Mouse (Mus musculus): Measurements from ENCODE around the gene Trim63. TPM values are rescaled to one million over a fixed set of nuclear protein-coding genes. Genes with fewer than 3 reads are reported as not detected.
A peak's percentile ranks its signal among the peaks of the same experiment; 100 is the strongest.
"Not testable (repeated sequence)": the region's sequence is repeated elsewhere in the genome, so short reads cannot be mapped to it uniquely, and the experiment has no call there.

Trim63 gene
- polyA plus RNA-seq, 1 experiment from 2014 or later, result not detected

- Histone ChIP-seq H3K27ac (ENCODE audit: low read depth) (peak overlapping the region; percentile 99), H3K4me3 (ENCODE audit: low read depth, low read length) (peak overlapping the region; percentile 99), H3K9me3 (ENCODE audit: low read depth, low read length) (no peaks in the 10 kb centered on the region), H3K36me3 (ENCODE audit: insufficient read depth) (peaks cover 8% of the 10 kb centered on the region), H3K4me1 (ENCODE audit: insufficient read depth) (peaks cover 2% of the 10 kb centered on the region; the same call in 1 of the 2 replicates), H3K4me2 (peak overlapping the region; percentile 77), H3K9ac (peak overlapping the region; percentile 96), H3K27me3 (ENCODE audit: insufficient read depth, low read length) (no peaks in the 10 kb centered on the region)
- no peak for TF ChIP-seq CTCF (IDR thresholded peaks at IDR 0.05; ENCODE audit: low read depth)
- DNase-seq, result peak; percentile 60
- ATAC-seq (ENCODE audit: insufficient read depth), result no peak
- 17% methylated on average over 11 of the region's 11 CpGs for WGBS
These were observed 26.3 kb upstream of the Trim63 start for GRCm38 (mm10) chr4:134288397-134289256.

GRCm38 (mm10) chr4:134292067-134292466, 22.9 kb upstream of the Trim63 start:
- Histone ChIP-seq H3K9me3 (ENCODE audit: low read depth, low read length) (0 out of 2 replicates have a peak, but pooled peaks cover 2% of the 10 kb centered on the region), H3K27me3 (ENCODE audit: insufficient read depth, low read length) (no peaks in the 10 kb centered on the region), H3K27ac (ENCODE audit: low read depth) (no peak overlapping the region), H3K4me3 (ENCODE audit: low read depth, low read length) (no peak overlapping the region), H3K4me1 (ENCODE audit: insufficient read depth) (peaks cover 2% of the 10 kb centered on the region; the same call in 1 of the 2 replicates), H3K36me3 (ENCODE audit: insufficient read depth) (no peaks in the 10 kb centered on the region), H3K4me2 (no peak overlapping the region), H3K9ac (no peak overlapping the region)
- peak; percentile 93 for TF ChIP-seq CTCF (IDR thresholded peaks at IDR 0.05; ENCODE audit: low read depth)
- ATAC-seq (ENCODE audit: insufficient read depth), result no peak
- 18% methylated on average over 7 of the region's 7 CpGs for WGBS
- DNase-seq, result peak; percentile 90

GRCm38 (mm10) chr4:134293061-134293691, 21.7 kb upstream of the Trim63 start:
- H3K27ac ChIP-seq (ENCODE audit: low read depth), result no peak overlapping the region; the same call in 1 of the 2 replicates
- peaks cover 2% of the 10 kb centered on the region; the same call in 1 of the 2 replicates for H3K4me1 ChIP-seq (ENCODE audit: insufficient read depth)
- TF ChIP-seq CTCF (IDR thresholded peaks at IDR 0.05; ENCODE audit: low read depth), result no peak
- no peak overlapping the region for H3K4me3 ChIP-seq (ENCODE audit: low read depth, low read length)
- H3K27me3 ChIP-seq (ENCODE audit: insufficient read depth, low read length), result no peaks in the 10 kb centered on the region
- no peak overlapping the region for H3K9ac ChIP-seq
- no peak overlapping the region for H3K4me2 ChIP-seq
- whole genome bisulfite sequencing, result 62% methylated on average over 18 of the region's 18 CpGs
- H3K9me3 ChIP-seq (ENCODE audit: low read depth, low read length), result 0 out of 2 replicates have a peak, but pooled peaks cover 2% of the 10 kb centered on the region
- ATAC-seq (ENCODE audit: insufficient read depth) (peak; percentile 3; the same call in 1 of the 2 replicates), DNase-seq (no peak)
- no peaks in the 10 kb centered on the region for H3K36me3 ChIP-seq (ENCODE audit: insufficient read depth)

DNA sequence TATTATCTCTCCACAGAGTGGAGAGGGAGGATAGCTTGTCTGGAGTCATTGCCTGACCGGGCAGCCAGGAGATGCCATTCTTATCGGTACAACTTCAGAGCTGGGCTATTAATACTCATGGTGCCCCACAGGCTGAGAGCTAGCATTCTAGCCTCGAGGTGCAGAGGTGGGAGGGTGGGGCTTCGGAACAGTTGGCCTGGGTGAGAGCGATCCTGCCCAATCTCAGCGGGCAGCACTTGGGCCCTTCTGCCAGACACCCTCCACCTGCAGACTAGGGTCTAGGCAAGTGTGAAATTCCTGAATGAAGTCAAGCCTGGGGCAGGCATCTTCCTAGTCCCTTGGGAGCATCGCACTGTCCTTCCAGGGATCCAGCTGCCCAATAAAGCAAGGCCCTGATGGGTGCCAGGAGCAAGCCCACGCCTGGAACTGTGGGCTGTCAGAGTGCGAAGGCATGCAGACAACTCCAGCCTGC, 21.2 kb upstream of the Trim63 start:
- WGBS, result 42% methylated on average over 9 of the region's 9 CpGs
- Histone ChIP-seq H3K4me1 (ENCODE audit: insufficient read depth) (no peaks in the 10 kb centered on the region; the same call in 1 of the 2 replicates), H3K27me3 (ENCODE audit: insufficient read depth, low read length) (no peaks in the 10 kb centered on the region), H3K9me3 (ENCODE audit: low read depth, low read length) (0 out of 2 replicates have a peak, but pooled peaks cover 2% of the 10 kb centered on the region), H3K36me3 (ENCODE audit: insufficient read depth) (no peaks in the 10 kb centered on the region), H3K4me3 (ENCODE audit: low read depth, low read length) (no peak overlapping the region), H3K4me2 (no peak overlapping the region), H3K27ac (ENCODE audit: low read depth) (no peak overlapping the region), H3K9ac (no peak overlapping the region)
- ATAC-seq (ENCODE audit: insufficient read depth) (peak; percentile 22; the same call in 1 of the 2 replicates), DNase-seq (no peak)
- TF ChIP-seq CTCF (IDR thresholded peaks at IDR 0.05; ENCODE audit: low read depth), result no peak

- ATAC-seq (ENCODE audit: insufficient read depth); DNase-seq; H3K9ac ChIP-seq; H3K36me3 ChIP-seq (ENCODE audit: insufficient read depth); H3K9me3 ChIP-seq (ENCODE audit: low read depth, low read length); H3K27ac ChIP-seq (ENCODE audit: low read depth); H3K4me3 ChIP-seq (ENCODE audit: low read depth, low read length); H3K27me3 ChIP-seq (ENCODE audit: insufficient read depth, low read length); H3K4me1 ChIP-seq (ENCODE audit: insufficient read depth); H3K4me2 ChIP-seq: not testable (repeated sequence)
- 74% methylated on average over 4 of the region's 4 CpGs for WGBS
These were observed 18.8 kb upstream of the Trim63 start for GRCm38 (mm10) chr4:134296096-134296495.

DNA sequence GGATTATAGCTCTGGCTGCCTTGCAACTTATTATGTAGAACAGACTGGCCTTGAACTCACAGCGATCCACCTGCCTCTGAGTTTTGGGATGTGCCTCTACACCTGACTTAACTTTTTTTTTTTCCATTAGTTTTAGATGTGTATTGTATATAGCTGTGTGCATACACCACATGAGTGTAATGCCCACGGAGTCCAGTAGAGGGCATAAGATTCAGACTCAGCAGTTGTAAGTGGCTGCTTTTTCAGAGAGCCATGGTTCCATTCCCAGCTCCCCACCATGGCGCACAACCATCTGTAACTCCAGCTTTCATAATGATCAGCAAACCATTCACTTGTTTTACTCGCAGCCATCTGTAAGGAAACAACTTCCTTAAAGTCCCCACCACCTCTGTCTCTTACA, 18.4 kb upstream of the Trim63 start:
- Histone ChIP-seq H3K27ac (ENCODE audit: low read depth) (no peak overlapping the region), H3K9me3 (ENCODE audit: low read depth, low read length) (0 out of 2 replicates have a peak, but pooled peaks cover 2% of the 10 kb centered on the region), H3K36me3 (ENCODE audit: insufficient read depth) (no peaks in the 10 kb centered on the region), H3K4me1 (ENCODE audit: insufficient read depth) (no peaks in the 10 kb centered on the region; the same call in 1 of the 2 replicates), H3K27me3 (ENCODE audit: insufficient read depth, low read length) (no peaks in the 10 kb centered on the region), H3K9ac (no peak overlapping the region), H3K4me2 (no peak overlapping the region), H3K4me3 (ENCODE audit: low read depth, low read length) (no peak overlapping the region)
- ATAC-seq (ENCODE audit: insufficient read depth) (no peak), DNase-seq (no peak)
- 0 out of 2 replicates have a peak, but pooled peaks have one; percentile 18 for TF ChIP-seq CTCF (IDR thresholded peaks at IDR 0.05; ENCODE audit: low read depth)
- WGBS, result 91% methylated on average over 4 of the region's 4 CpGs

DNA sequence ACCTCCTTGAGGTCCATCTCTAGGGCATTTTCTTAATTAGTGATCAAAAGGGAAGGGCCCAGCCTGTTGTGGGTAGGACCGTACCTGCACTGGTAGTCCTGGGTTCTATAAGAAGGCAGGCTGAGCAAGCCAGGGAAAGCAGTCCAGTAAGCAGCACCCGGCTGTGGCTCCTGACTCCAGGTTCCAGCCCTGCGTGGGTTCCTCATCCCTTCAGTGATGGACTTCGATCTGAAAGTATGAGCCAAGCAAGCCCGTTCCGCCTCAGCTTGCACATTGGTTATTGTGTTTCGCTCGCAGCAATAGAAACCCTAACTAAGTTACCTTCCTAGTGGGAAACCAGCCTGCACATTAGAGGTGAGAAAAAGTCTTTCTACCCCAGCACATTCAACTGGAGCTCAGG, 17.6 kb upstream of the Trim63 start:
- 93% methylated on average over 8 of the region's 8 CpGs for WGBS
- no peak for TF ChIP-seq CTCF (IDR thresholded peaks at IDR 0.05; ENCODE audit: low read depth)
- Histone ChIP-seq H3K9ac (no peak overlapping the region), H3K27me3 (ENCODE audit: insufficient read depth, low read length) (no peaks in the 10 kb centered on the region), H3K9me3 (ENCODE audit: low read depth, low read length) (0 out of 2 replicates have a peak, but pooled peaks cover 2% of the 10 kb centered on the region), H3K36me3 (ENCODE audit: insufficient read depth) (no peaks in the 10 kb centered on the region), H3K4me1 (ENCODE audit: insufficient read depth) (no peaks in the 10 kb centered on the region), H3K4me3 (ENCODE audit: low read depth, low read length) (no peak overlapping the region), H3K4me2 (no peak overlapping the region), H3K27ac (ENCODE audit: low read depth) (no peak overlapping the region)
- ATAC-seq (ENCODE audit: insufficient read depth), result no peak
- DNase-seq, result no peak

Measured in lung, embryonic 14.5 days (tissue).